Mouse (Mus musculus): ENCODE measurements around the gene Tcp11l2. TPM values are rescaled to one million over a fixed set of nuclear protein-coding genes. Genes with fewer than 3 reads are reported as not detected.
A peak's percentile ranks its signal among the peaks of the same experiment; 100 is the strongest.

Gene Tcp11l2
- polyA plus RNA-seq, 1 experiment: 10.3 TPM

GRCm38 (mm10) chr10:84608361-84608760 lies 31.9 kb downstream of the Tcp11l2 start:
- H3K27me3 ChIP-seq (ENCODE audit: control insufficient read depth, insufficient read depth, insufficient read length): peaks cover 16% of the 10 kb centered on the region

GRCm38 (mm10) chr10:84610324-84610723 lies 33.9 kb downstream of the Tcp11l2 start:
- Histone ChIP-seq H3K27me3 (ENCODE audit: control insufficient read depth, insufficient read depth, insufficient read length) (peaks cover 12% of the 10 kb centered on the region), H3K79me2 (ENCODE audit: control insufficient read depth, insufficient read depth) (no peaks in the 10 kb centered on the region), H3K4me3 (no peak overlapping the region), H3K4me2 (ENCODE audit: low read depth) (no peak overlapping the region), H3K36me3 (ENCODE audit: control insufficient read depth, insufficient read depth) (no peaks in the 10 kb centered on the region), H3ac (ENCODE audit: control insufficient read depth, insufficient read length) (no peak overlapping the region)
- TF ChIP-seq POLR2A (IDR thresholded peaks at IDR 0.05; ENCODE audit: insufficient read length, low read depth) (no peak), REST (IDR thresholded peaks at IDR 0.05; ENCODE audit: insufficient read depth, insufficient read length) (no peak), MYOD1 (IDR thresholded peaks at IDR 0.05; ENCODE audit: control insufficient read depth in 1 of 3, insufficient read length in 2 of 3, low read depth in 2 of 3) (no peak), USF1 (IDR thresholded peaks at IDR 0.05; ENCODE audit: low read depth) (no peak), MAX (IDR thresholded peaks at IDR 0.05; ENCODE audit: low read depth) (no peak), E2F4 (IDR thresholded peaks at IDR 0.05; ENCODE audit: insufficient read depth) (no peak), SRF (IDR thresholded peaks at IDR 0.05; ENCODE audit: control insufficient read depth, insufficient read length, low read depth) (no peak), MYOG (IDR thresholded peaks at IDR 0.05; ENCODE audit: control insufficient read depth in 1 of 3, insufficient read depth in 1 of 3, insufficient read length in 2 of 3, low read depth in 2 of 3) (no peak), CEBPB (IDR thresholded peaks at IDR 0.05; ENCODE audit: insufficient read depth, poor library complexity, severe bottlenecking) (no peak), TCF3 (IDR thresholded peaks at IDR 0.05; ENCODE audit: insufficient read length, low read depth) (no peak)

More at GRCm38 (mm10) chr10:84608361-84608760, 31.9 kb downstream of the Tcp11l2 start:
- H3K4me3 ChIP-seq: no peak overlapping the region
- H3K4me2 ChIP-seq (ENCODE audit: low read depth): no peak overlapping the region
- no peaks in the 10 kb centered on the region for H3K36me3 ChIP-seq (ENCODE audit: control insufficient read depth, insufficient read depth)
- TF ChIP-seq TCF3 (IDR thresholded peaks at IDR 0.05; ENCODE audit: insufficient read length, low read depth): no peak
- no peak for TF ChIP-seq MYOD1 (IDR thresholded peaks at IDR 0.05; ENCODE audit: control insufficient read depth in 1 of 3, insufficient read length in 2 of 3, low read depth in 2 of 3)
- H3ac ChIP-seq (ENCODE audit: control insufficient read depth, insufficient read length): no peak overlapping the region
- no peaks in the 10 kb centered on the region for H3K79me2 ChIP-seq (ENCODE audit: control insufficient read depth, insufficient read depth)

- Histone ChIP-seq H3K36me3 (ENCODE audit: control insufficient read depth, insufficient read depth) (no peaks in the 10 kb centered on the region), H3K4me2 (ENCODE audit: low read depth) (no peak overlapping the region), H3ac (ENCODE audit: control insufficient read depth, insufficient read length) (no peak overlapping the region), H3K4me3 (no peak overlapping the region), H3K79me2 (ENCODE audit: control insufficient read depth, insufficient read depth) (no peaks in the 10 kb centered on the region), H3K27me3 (ENCODE audit: control insufficient read depth, insufficient read depth, insufficient read length) (peaks cover 7% of the 10 kb centered on the region)
- TF ChIP-seq TCF12 (IDR thresholded peaks at IDR 0.05; ENCODE audit: insufficient read depth, poor library complexity, severe bottlenecking) (no peak), E2F4 (IDR thresholded peaks at IDR 0.05; ENCODE audit: insufficient read depth) (no peak), CEBPB (IDR thresholded peaks at IDR 0.05; ENCODE audit: insufficient read depth, poor library complexity, severe bottlenecking) (no peak), TCF3 (IDR thresholded peaks at IDR 0.05; ENCODE audit: insufficient read length, low read depth) (no peak), POLR2AphosphoS2 (IDR thresholded peaks at IDR 0.05; ENCODE audit: insufficient read length, low read depth) (no peak), REST (IDR thresholded peaks at IDR 0.05; ENCODE audit: insufficient read depth, insufficient read length) (no peak), POLR2A (IDR thresholded peaks at IDR 0.05; ENCODE audit: insufficient read length, low read depth) (no peak), MYOD1 (IDR thresholded peaks at IDR 0.05; ENCODE audit: control insufficient read depth in 1 of 3, insufficient read length in 2 of 3, low read depth in 2 of 3) (no peak)
Observed at GRCm38 (mm10) chr10:84610783-84611182, 34.4 kb downstream of the Tcp11l2 start.

- Histone ChIP-seq H3K36me3 (ENCODE audit: control insufficient read depth, insufficient read depth) (no peaks in the 10 kb centered on the region), H3K4me2 (ENCODE audit: low read depth) (no peak overlapping the region), H3K4me3 (no peak overlapping the region), H3K79me2 (ENCODE audit: control insufficient read depth, insufficient read depth) (no peaks in the 10 kb centered on the region), H3ac (ENCODE audit: control insufficient read depth, insufficient read length) (no peak overlapping the region), H3K27me3 (ENCODE audit: control insufficient read depth, insufficient read depth, insufficient read length) (no peaks in the 10 kb centered on the region)
- no peak for TF ChIP-seq TCF3 (IDR thresholded peaks at IDR 0.05; ENCODE audit: insufficient read length, low read depth)
- no peak for TF ChIP-seq MAX (IDR thresholded peaks at IDR 0.05; ENCODE audit: low read depth)
- no peak for TF ChIP-seq REST (IDR thresholded peaks at IDR 0.05; ENCODE audit: insufficient read depth, insufficient read length)
Observed at GRCm38 (mm10) chr10:84611664-84612063, 35.2 kb downstream of the Tcp11l2 start.

- no peak overlapping the region for H3ac ChIP-seq (ENCODE audit: control insufficient read depth, insufficient read length)
- H3K79me2 ChIP-seq (ENCODE audit: control insufficient read depth, insufficient read depth): no peaks in the 10 kb centered on the region
- no peak overlapping the region for H3K4me2 ChIP-seq (ENCODE audit: low read depth)
- H3K4me3 ChIP-seq: no peak overlapping the region
- 0 out of 2 replicates have a peak, but pooled peaks have one; percentile 21 for TF ChIP-seq CEBPB (IDR thresholded peaks at IDR 0.05; ENCODE audit: insufficient read depth, poor library complexity, severe bottlenecking)
- no peak for TF ChIP-seq USF1 (IDR thresholded peaks at IDR 0.05; ENCODE audit: low read depth)
- no peaks in the 10 kb centered on the region for H3K36me3 ChIP-seq (ENCODE audit: control insufficient read depth, insufficient read depth)
- H3K27me3 ChIP-seq (ENCODE audit: control insufficient read depth, insufficient read depth, insufficient read length): no peaks in the 10 kb centered on the region
Observed at GRCm38 (mm10) chr10:84612281-84612680, 35.9 kb downstream of the Tcp11l2 start.

- no peak overlapping the region for H3ac ChIP-seq (ENCODE audit: control insufficient read depth, insufficient read length)
- H3K4me3 ChIP-seq: no peak overlapping the region
- TF ChIP-seq REST (IDR thresholded peaks at IDR 0.05; ENCODE audit: insufficient read depth, insufficient read length) (no peak), TCF3 (IDR thresholded peaks at IDR 0.05; ENCODE audit: insufficient read length, low read depth) (no peak), SRF (IDR thresholded peaks at IDR 0.05; ENCODE audit: control insufficient read depth, insufficient read length, low read depth) (no peak), POLR2AphosphoS2 (IDR thresholded peaks at IDR 0.05; ENCODE audit: insufficient read length, low read depth) (no peak), MYOD1 (IDR thresholded peaks at IDR 0.05; ENCODE audit: control insufficient read depth in 1 of 3, insufficient read length in 2 of 3, low read depth in 2 of 3) (no peak), POLR2A (IDR thresholded peaks at IDR 0.05; ENCODE audit: insufficient read length, low read depth) (no peak), E2F4 (IDR thresholded peaks at IDR 0.05; ENCODE audit: insufficient read depth) (no peak), MYOG (IDR thresholded peaks at IDR 0.05; ENCODE audit: control insufficient read depth in 1 of 3, insufficient read depth in 1 of 3, insufficient read length in 2 of 3, low read depth in 2 of 3) (no peak), TCF12 (IDR thresholded peaks at IDR 0.05; ENCODE audit: insufficient read depth, poor library complexity, severe bottlenecking) (no peak), MAX (IDR thresholded peaks at IDR 0.05; ENCODE audit: low read depth) (no peak), CEBPB (IDR thresholded peaks at IDR 0.05; ENCODE audit: insufficient read depth, poor library complexity, severe bottlenecking) (no peak), USF1 (IDR thresholded peaks at IDR 0.05; ENCODE audit: low read depth) (no peak)
- no peaks in the 10 kb centered on the region for H3K27me3 ChIP-seq (ENCODE audit: control insufficient read depth, insufficient read depth, insufficient read length)
- no peaks in the 10 kb centered on the region for H3K79me2 ChIP-seq (ENCODE audit: control insufficient read depth, insufficient read depth)
- no peaks in the 10 kb centered on the region for H3K36me3 ChIP-seq (ENCODE audit: control insufficient read depth, insufficient read depth)
- no peak overlapping the region for H3K4me2 ChIP-seq (ENCODE audit: low read depth)
Observed at GRCm38 (mm10) chr10:84613366-84613765, 36.9 kb downstream of the Tcp11l2 start.

Measured in myocyte (in vitro differentiated cells).